Mouse (Mus musculus) heart, postnatal 0 days (tissue): Measurements from ENCODE around the gene Ccr6.

Source experiments
- CTCF ChIP-seq: IDR thresholded peaks from 2 replicates; pipeline ENCODE4 v1.5.1; 2016; ENCODE audit warnings: antibody characterized with exemption, control low read depth, low read depth
- EP300 ChIP-seq: IDR thresholded peaks from 2 replicates; pipeline ENCODE4 v1.6.1; 2016; ENCODE audit warnings: antibody characterized with exemption, low read depth

GRCm38 (mm10) chr17:8223225-8223624, 12.6 kb upstream of the Ccr6 start:
- TF ChIP-seq CTCF = no peak
- no peak for TF ChIP-seq EP300
